Mouse (Mus musculus): ENCODE data around the gene Cdkn2b. TPM values are rescaled to one million over a fixed set of nuclear protein-coding genes. Genes with fewer than 3 reads are reported as not detected.

Gene Cdkn2b
- total RNA-seq, 2 experiments from 2014 or later = not detected

Other genes with a start within 250 kb of the Cdkn2b start
- 17.6 and 21.3 TPM in 2 replicates for gene Mtap, start 173.9 kb downstream of the Cdkn2b start, total RNA-seq (2015)
- 16.7 and 18.2 TPM in 2 replicates for gene Mtap, start 173.9 kb downstream of the Cdkn2b start, total RNA-seq (2017)
- not detected in 2 replicates for gene Cdkn2a, start 16.4 kb downstream of the Cdkn2b start, total RNA-seq (2015)
- not detected in 2 replicates for gene Cdkn2a, start 16.4 kb downstream of the Cdkn2b start, total RNA-seq (2017)